Mouse (Mus musculus) spleen, adult 12 weeks (tissue): ENCODE measurements around the gene G530012D18Rik.
"Not testable (repeated sequence)": the region's sequence is repeated elsewhere in the genome, so short reads cannot be mapped to it uniquely, and the experiment has no call there.

Experiments used
- DNase-seq: peaks from one replicate; pipeline ENCODE4 v3.0.0; 2022; ENCODE audit warnings: low spot score

G530012D18Rik gene

DNA sequence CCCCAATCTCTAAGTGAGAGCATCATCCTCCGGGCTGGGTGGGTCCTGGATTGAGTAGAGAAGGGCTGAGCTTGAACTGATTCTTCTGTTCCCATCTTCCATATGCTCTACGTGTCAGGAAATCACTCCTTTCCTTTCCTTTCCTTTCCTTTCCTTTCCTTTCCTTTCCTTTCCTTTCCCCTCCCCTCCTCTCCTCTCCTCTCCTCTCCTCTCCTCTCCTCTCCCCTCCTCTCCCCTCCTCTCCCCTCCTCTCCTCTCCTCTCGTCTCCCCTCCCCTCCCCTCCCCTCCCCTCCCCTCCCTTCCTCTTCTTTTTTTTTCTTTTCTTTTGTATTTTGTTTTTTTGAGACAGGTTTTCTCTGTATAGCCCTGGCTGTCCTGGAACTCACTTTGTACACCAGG lies at the start of gene G530012D18Rik:
Gene G530012D18Rik, plus strand, starts transcription at position 301 of the 400 bp plus-strand sequence.
- not testable (repeated sequence) for DNase-seq

DNA sequence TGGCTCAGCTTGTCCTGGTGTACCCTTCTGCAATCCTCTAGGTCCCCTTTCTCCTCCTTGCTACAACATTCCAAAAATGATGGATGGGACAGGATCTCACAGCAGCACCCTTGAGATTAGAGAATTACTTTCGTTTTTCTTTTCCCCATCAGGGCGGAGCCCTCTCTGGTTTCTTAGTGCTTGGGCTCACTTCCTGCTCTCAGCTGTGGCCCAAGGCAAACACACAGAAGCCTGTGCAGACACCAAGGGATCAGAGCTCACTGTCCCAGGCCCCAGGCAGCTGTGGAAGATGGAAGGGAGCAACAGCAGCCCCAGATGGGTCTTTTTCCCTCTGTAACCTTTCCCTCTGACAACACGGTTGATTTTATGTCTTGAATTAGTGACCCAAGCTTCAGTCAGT lies 49.1 kb upstream of the G530012D18Rik start:
- not testable (repeated sequence) for DNase-seq

DNA sequence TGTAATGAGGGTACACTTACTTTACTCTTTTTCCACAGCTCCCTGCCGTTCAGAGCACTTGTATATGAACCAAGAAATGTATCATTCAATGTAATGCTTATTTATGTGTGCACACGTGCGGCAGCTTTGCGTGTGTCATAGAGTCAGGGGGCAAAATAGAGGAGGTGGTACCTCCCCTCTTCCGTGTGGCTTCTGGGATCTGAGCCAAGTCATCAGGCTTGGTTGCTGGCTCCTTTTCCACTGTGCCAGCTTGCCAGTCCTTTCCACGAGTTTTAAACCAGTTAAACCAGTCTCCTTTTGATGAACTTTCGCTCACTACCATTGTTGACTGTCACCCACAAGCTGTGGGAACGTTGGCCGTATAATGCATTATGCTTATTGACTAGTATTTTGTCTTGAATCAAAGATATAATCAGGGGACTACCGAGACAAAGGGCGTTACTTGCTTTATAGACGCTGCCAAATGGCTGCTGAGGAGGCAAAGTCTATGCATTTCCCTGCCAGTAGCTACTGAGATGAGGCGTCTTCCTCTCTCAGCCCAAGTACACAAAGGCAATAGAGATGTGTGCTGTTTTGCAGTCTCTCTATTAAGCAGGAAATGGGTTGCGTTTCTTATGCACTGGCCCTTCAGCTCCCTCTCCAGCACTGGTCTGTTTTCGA lies 46.9 kb upstream of the G530012D18Rik start:
- not testable (repeated sequence) for DNase-seq

DNA sequence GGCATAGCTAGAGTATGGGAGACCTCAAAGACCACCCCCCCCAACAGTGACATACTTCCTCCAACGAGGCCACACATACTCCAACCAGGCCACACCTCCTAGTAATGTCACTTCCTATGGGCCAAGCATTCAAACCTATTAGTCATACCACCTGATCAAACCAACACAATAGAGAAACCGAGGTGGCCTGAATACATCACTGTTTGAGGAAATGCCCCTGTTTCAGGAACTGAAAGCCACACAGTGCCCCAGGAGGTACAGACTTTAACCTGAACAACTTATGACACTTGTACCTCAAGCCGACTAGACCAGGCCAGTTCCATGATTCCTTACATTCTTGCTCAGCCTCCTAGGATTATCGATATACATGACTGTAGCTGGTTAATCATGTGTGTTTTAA lies 31.7 kb upstream of the G530012D18Rik start:
- peak; percentile 23 for DNase-seq

DNA sequence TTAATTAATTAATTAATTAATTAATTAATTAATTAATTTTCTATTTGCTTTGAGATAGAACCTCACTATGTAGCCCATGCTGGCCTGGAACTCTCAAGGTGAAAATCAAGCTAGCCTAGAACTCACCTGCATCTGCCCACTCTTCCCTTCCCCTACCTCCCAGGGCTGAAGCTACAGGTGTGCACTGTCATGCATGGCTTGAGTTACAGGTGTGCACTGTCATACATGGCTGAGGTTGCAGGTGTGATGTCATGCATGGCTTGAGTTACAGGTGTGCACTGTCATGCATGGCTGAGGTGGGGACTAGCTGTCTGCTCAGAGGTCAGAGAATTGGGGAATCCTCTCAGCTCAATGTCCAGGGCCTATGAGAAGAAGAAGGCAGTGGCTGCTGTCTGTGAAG lies 29.0 kb upstream of the G530012D18Rik start:
- DNase-seq = not testable (repeated sequence)

DNA sequence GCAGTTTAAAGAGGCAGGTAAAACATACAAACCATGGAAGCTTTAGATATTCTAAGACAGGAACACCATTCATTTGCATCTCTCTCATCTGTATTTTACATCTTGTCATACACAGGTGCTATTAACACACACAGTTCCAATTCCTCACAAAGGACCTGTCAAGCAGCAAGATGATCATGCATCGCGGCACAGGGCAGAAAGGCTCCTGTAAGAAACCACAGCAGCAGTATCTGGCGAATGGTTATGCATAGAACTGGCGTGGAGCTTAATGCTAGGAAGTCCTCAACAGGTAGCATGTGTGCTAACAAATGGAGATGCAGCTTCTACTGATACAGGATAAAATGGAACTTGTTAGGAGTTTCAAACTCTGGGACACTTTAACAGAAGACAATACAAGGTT lies 20.2 kb upstream of the G530012D18Rik start:
- DNase-seq = not testable (repeated sequence)

DNA sequence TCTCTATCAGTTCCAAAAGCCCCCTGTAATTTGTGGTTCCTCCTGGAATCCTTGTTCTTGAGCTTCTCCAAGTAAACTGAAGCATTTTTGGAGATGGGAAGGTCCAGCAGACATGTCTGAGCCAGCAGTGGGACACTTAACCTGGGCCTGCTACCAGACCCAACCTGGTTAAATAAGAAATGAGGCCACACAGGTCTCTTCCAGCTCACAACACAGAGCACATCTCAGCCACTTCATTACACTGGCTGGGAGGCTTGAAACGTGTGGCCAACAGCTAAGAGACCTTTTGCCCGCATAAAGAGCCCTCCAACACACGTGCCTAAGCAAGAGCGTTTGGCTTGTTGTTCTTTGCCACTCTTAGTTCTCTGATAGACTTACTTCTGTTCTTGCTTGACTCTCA lies 1.9 kb upstream of the G530012D18Rik start:
- DNase-seq = not testable (repeated sequence)

DNA sequence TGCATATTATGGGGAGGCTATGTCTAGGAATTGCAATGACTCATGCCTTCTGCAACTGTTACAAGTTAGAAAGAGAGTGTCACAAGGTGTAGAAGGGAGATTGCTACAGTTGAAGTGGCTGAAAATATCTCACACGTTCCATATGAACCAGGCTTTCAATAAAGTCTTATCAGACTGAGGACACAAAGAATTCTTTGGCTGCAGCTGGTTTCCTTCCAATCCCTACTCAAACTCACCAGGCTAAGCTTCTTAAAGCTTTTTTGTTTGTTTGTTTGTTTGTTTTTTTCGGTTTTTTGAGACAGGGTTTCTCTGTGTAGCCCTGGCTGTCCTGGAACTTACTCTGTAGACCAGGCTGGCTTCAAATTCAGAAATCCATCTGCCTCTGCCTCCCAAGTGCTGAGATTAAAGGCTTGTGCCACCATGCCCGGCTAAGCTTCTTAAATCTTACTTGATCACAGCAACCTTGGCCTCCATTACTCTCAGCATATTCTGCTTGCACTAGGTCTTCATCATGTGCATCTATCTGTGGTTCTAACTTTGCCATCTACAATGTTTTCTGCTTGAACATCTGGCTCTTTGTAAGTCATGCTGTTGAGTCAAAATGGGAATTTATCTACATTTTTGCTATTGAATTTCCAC lies 3.0 kb downstream of the G530012D18Rik start:
- DNase-seq = not testable (repeated sequence)

DNA sequence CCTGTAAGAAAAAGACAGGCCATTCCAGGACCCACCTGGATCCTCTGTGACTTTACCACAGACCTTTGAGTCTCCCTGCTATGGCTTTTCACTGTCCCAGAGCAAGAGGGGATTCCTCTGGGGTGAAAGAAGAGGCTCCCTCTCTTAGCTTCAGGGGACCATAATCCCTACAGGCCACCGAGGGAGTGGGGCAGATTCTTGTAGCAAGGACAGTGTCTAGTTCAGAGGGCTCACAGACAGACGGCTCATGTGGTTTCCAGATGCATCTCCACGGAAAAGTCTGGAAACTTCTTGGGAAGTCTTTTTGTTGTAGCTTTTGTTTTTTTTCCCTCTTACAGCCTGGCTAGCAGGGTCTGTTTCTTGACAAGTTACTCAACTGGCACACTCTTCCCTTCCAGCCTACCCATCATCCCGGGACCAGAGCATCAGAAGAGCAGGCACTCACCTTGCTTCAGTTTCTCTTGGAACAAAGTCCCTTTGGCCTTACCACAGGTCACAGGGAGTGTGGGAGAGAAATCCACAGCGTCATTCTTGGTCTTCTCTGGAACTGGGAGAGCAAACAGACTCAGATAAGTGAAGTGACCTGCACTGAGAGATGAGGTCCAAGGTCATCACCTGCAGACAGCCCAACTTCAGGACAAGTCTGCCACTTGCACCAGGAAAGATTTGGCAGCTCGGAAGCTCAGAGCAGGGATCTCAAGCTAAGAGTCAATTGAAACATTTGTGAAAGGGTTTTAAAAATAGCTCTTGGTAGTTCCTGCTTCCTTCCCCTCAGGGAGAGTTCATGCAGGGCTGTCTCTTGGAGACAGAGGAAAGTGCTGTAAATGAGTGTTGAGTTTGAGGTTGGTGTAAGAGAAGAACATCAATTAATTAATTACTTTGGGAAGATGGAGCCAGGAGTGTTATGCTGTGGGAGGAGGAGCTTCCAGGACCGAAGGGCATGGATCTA lies 4.0 kb downstream of the G530012D18Rik start:
- not testable (repeated sequence) for DNase-seq

DNA sequence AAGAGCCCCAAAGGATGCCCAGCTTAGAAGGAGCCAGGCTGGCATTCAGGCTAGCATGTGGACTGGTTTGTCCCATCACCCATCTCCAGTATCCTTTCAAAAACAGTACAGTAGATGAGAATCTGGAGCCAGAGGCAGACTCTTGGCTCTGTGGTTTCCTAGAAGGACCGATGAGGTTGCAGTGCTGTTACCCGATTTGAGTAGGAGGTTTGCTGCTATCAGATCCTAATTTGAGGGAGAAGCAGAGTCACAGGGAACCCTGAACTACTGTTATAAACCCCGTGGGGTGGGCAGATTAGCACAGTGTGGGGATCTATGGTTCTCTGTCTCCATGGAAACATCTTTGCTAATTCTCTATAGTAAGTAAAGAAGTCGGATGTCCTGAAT lies 4.7 kb downstream of the G530012D18Rik start:
- DNase-seq = not testable (repeated sequence)

DNA sequence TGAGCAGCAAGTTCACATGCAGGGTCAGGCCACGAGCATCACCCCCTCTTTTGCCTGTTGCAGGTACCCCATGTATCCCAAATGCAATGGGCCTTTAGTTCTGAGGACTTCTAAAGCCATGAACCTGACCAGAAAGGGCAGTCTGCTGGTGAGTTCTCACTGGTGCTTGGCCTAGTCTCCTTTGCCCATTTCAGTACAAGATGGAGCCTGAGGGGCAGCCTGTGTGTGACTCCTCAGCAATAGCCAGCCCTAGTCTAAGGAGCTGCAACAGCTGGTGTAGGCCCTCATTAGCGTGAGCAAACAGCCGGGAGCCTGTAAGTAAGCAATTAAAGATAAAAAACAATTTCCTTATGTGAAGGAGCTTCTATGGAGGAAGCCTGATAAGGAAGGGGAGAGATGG lies 5.1 kb downstream of the G530012D18Rik start:
- DNase-seq = not testable (repeated sequence)

DNA sequence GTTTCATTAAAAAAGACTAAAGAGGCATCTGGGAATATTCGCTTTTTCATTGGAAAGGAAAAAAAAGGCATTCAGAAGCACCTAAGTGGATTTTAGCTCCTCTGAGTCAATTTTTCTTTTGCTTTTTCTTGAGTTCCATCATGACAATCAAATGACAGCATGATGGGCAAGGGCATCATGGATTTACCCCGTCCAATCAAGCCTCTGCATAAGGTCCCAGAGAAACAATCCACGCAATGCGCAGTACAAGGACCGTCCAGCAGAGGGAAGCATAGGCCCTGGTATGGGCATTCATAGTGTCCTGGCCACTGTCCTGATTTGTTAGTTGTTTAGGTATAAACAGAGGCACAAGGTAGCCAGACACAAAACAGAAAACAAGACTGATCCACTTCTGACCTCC lies 6.0 kb downstream of the G530012D18Rik start:
- not testable (repeated sequence) for DNase-seq

DNA sequence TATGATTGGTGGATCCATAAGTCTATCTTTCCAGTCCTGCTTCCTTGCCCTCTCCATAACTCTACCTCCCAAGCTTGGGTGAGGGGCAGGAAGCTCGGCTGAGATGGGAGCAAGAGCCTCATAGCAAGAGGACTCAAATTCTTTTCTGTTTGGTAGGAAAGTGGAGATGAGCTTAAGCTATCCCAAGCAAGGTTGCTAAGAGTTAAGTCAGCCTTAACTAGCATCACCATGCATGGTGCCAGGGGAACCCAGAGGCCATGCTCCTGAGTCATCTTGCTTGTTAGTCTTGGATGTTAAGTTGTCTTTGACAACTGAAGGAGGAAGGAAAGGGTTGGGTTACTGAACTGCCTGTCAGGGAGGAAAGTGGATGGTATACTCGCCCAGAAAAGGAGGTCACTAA lies 13.2 kb downstream of the G530012D18Rik start:
- not testable (repeated sequence) for DNase-seq

DNA sequence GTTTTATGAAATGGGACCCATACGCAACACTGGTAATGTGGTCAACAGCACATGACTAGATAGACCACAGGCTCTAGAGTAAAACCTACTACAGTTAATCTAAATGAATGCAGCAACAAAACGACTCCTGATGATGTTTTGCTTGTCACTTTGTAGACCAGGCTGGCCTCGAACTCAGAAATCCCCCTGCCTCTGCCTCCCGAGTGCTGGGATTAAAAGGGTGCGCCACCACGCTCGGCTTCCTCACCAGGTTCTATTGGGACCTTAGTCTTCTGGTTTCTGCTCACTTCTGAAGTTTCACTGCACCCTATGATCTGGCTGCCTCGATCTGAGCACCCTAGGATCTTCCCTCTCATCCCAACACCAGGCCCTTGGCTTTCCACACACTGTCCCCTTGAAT lies 17.1 kb downstream of the G530012D18Rik start:
- not testable (repeated sequence) for DNase-seq

DNA sequence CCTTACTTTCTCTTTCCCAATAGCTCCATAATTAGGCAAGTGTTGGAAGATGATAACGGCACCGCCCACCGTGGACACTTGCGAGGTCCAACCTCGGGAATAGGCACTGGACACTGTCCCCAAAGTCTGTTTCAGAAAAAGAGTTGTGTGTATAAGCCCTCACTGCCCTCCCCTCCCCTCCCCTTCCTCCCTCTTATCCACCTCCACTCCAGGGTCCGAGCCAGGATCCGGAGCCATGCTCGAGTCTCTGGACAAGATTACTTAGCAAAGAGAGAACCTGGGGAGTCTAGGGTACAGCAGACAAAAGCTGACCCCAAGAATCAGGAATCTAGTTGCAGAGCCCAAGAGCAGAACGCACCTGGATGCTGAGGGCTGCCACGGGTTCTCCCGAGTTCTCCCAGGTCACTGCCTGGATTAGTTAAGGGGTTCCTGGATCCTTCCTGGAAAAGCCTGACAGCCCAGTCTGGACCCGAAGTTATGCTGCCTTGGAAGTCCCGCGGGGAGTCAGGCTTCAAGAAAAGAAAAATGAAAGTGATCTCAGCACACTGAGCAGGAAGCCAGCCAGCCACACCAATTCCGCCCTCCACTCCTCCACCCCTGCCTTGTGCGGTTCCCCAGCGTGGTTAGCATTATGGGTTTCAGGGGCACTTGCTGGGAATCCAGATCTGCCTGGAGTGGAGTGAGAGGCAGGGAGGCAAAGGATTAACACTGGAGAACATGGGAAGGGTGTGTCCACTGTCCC lies 23.0 kb downstream of the G530012D18Rik start, which contains the start of gene Sp110:
Gene Sp110, minus strand, starts transcription at position 547 of the 742 bp plus-strand sequence.
- peak; percentile 48 for DNase-seq

DNA sequence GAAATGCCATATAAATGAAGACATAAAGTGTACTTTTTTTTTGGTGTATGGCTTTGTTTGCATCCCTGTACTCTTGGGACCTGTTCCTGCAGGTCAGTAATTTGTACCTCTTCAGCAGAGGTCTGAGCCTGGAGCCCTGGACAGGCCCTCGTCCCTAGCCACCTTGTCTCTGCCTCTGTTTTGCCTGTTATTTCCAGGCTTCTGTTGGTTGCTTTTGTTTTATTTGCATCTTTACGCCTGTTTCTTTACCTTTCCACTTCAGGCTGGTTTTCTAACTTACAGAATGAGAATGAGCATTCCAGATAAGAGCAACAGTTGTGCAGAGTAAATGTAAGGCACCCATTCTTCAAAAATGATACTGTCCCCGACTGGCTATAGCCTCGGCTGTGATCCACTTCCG lies 24.6 kb downstream of the G530012D18Rik start, which contains the start of gene Sp140:
Gene Sp140, plus strand, starts transcription at position 301 of the 400 bp plus-strand sequence.
- not testable (repeated sequence) for DNase-seq

DNA sequence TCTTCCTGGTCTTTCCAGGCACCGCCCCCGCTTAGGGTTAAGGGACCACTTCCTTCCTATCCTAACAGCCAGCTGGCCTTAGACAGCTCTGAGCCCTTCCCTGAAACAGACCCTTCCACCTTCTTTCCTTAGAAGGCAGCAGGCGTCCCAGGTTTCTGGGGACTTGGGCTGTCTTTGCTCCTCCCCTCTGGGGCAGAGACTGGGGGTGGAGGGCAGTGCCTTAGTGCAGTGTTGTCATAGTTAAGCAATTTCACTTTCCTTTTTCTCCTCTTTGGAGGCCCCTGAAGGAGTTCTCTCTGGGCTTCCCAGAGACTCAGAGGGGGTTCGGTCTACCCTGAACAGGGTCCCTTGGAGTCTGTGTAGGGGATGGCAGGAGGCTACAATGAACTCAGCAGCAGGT lies 25.3 kb downstream of the G530012D18Rik start:
- peak; percentile 66 for DNase-seq

DNA sequence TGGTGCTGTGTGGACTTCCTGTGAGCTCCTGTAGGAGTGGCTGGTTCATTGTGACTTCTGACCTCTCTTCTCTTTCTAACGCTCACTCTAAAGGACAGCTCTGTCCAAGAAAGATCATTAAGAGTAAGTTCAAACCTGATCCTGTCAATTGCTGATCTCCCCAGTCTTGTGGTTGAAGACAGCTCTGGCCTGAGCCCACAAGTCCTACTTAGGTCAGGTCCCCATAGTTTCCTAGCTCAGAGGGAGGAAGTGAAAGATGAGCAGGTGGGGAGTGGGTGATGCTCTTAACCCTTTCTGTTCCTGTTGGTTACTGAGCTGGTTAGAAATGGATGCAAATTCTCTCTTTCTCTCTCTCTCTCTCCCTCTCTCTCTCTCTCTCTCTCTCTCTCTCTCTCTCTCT lies 28.9 kb downstream of the G530012D18Rik start:
- DNase-seq = not testable (repeated sequence)

DNA sequence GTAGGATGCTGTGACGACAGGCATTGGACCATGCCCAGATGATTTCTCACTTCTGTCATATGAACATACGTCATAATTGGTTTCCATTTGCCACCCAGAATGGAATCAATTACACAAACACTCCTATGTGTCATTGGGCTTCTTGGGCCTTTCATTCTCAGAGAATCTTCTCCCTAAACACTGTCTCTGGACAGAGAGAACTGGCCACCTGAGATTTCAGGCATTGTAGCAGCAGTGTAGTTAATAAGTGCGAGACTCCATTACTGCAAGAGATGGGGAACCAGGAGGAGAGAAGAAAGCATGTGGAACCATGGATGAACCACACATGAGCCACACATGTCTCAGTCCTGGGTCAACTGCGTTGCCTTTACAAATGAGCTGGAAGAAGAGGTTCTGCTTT lies 32.9 kb downstream of the G530012D18Rik start:
- not testable (repeated sequence) for DNase-seq

DNA sequence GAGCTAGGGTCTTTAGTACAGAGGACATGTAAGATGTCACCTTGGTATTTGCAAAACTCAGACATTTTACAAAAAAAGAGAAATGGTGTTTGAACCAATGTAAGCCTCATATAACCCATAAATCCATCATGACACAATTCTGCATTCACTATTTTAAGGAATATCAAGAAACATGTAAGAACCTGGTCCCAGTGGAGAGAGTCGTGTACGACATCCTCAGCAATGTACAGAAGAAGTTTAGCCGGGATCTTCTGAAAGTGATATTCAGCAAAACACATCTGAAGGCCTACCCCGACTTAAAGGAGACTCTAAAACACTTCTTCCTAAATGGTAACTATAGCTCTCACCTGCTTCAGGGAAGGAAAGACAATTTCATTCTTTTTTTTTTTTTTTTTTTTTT lies 35.1 kb downstream of the G530012D18Rik start:
- DNase-seq = not testable (repeated sequence)

DNA sequence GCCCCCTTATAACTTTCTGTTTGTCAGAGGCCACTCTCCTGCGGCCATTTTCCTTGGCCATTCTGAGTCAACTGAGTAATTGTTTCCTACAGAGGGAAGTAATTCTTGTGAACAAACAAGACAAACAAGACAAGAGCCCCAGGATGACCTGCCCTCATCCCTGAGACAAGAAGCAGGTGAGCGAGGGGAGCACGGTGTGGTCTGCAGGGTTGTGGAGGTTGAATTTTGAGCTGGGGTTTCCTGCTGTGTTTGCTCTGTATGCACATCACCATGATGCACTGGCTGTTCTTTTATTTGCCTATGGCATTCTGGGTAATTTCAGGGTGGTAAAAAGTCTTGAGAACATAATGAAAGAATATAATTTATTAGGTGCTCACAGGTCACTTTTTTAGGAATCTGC lies 39.6 kb downstream of the G530012D18Rik start:
- DNase-seq = not testable (repeated sequence)
